Mouse (Mus musculus): ENCODE results near the gene Hsd17b1. TPM values are rescaled to one million over a fixed set of nuclear protein-coding genes. Genes with fewer than 3 reads are reported as not detected.

Gene Hsd17b1
- polyA plus RNA-seq, 1 experiment, result not detected

- Histone ChIP-seq H3ac (ENCODE audit: control insufficient read depth, insufficient read length, low read depth) (peak overlapping the region; percentile 28), H3K36me3 (ENCODE audit: control insufficient read depth, insufficient read depth) (no peaks in the 10 kb centered on the region), H3K4me3 (ENCODE audit: insufficient read depth, poor library complexity, severe bottlenecking) (no peak overlapping the region), H3K27me3 (ENCODE audit: control insufficient read depth, insufficient read depth, insufficient read length) (no peaks in the 10 kb centered on the region), H3K79me2 (ENCODE audit: control insufficient read depth, insufficient read depth) (no peaks in the 10 kb centered on the region), H3K79me3 (ENCODE audit: low read depth) (no peaks in the 10 kb centered on the region)
- no peak for TF ChIP-seq USF1 (IDR thresholded peaks at IDR 0.05; ENCODE audit: low read depth)
- TF ChIP-seq MAX (IDR thresholded peaks at IDR 0.05), result no peak
- no peak for TF ChIP-seq MYOD1 (IDR thresholded peaks at IDR 0.05; ENCODE audit: control insufficient read depth, insufficient read length, low read depth)
- TF ChIP-seq MYOG (IDR thresholded peaks at IDR 0.05; ENCODE audit: control insufficient read depth, extremely low read depth, insufficient read length), result no peak
- no peak for TF ChIP-seq FOSL1 (IDR thresholded peaks at IDR 0.05; ENCODE audit: insufficient read depth, low read length, poor library complexity, severe bottlenecking)
- TF ChIP-seq CTCF (IDR thresholded peaks at IDR 0.05; ENCODE audit: control insufficient read depth, insufficient read depth, insufficient read length), result no peak
- TF ChIP-seq CEBPB (IDR thresholded peaks at IDR 0.05; ENCODE audit: low read depth), result no peak
These were observed 18.1 kb upstream of the Hsd17b1 start for GRCm38 (mm10) chr11:101060126-101060525.

GRCm38 (mm10) chr11:101061049-101061448, 17.2 kb upstream of the Hsd17b1 start:
- no peaks in the 10 kb centered on the region for H3K79me2 ChIP-seq (ENCODE audit: control insufficient read depth, insufficient read depth)
- TF ChIP-seq MYOD1 (IDR thresholded peaks at IDR 0.05; ENCODE audit: control insufficient read depth, insufficient read length, low read depth), result no peak
- no peak for TF ChIP-seq USF1 (IDR thresholded peaks at IDR 0.05; ENCODE audit: low read depth)
- no peak for TF ChIP-seq CTCF (IDR thresholded peaks at IDR 0.05; ENCODE audit: control insufficient read depth, insufficient read depth, insufficient read length)
- TF ChIP-seq CEBPB (IDR thresholded peaks at IDR 0.05; ENCODE audit: low read depth), result no peak
- no peak for TF ChIP-seq MAX (IDR thresholded peaks at IDR 0.05)
- TF ChIP-seq MYOG (IDR thresholded peaks at IDR 0.05; ENCODE audit: control insufficient read depth, extremely low read depth, insufficient read length), result no peak
- no peak for TF ChIP-seq FOSL1 (IDR thresholded peaks at IDR 0.05; ENCODE audit: insufficient read depth, low read length, poor library complexity, severe bottlenecking)
- no peak overlapping the region for H3K4me3 ChIP-seq (ENCODE audit: insufficient read depth, poor library complexity, severe bottlenecking)
- H3K79me3 ChIP-seq (ENCODE audit: low read depth), result no peaks in the 10 kb centered on the region
- H3K27me3 ChIP-seq (ENCODE audit: control insufficient read depth, insufficient read depth, insufficient read length), result no peaks in the 10 kb centered on the region
- no peaks in the 10 kb centered on the region for H3K36me3 ChIP-seq (ENCODE audit: control insufficient read depth, insufficient read depth)
- H3ac ChIP-seq (ENCODE audit: control insufficient read depth, insufficient read length, low read depth), result no peak overlapping the region

GRCm38 (mm10) chr11:101062165-101062884, 15.9 kb upstream of the Hsd17b1 start:
- no peaks in the 10 kb centered on the region for H3K79me3 ChIP-seq (ENCODE audit: low read depth)
- TF ChIP-seq MAX (IDR thresholded peaks at IDR 0.05) (no peak), CEBPB (IDR thresholded peaks at IDR 0.05; ENCODE audit: low read depth) (no peak), CTCF (IDR thresholded peaks at IDR 0.05; ENCODE audit: control insufficient read depth, insufficient read depth, insufficient read length) (no peak), FOSL1 (IDR thresholded peaks at IDR 0.05; ENCODE audit: insufficient read depth, low read length, poor library complexity, severe bottlenecking) (no peak)
- H3K36me3 ChIP-seq (ENCODE audit: control insufficient read depth, insufficient read depth), result no peaks in the 10 kb centered on the region
- H3ac ChIP-seq (ENCODE audit: control insufficient read depth, insufficient read length, low read depth), result no peak overlapping the region
- no peaks in the 10 kb centered on the region for H3K79me2 ChIP-seq (ENCODE audit: control insufficient read depth, insufficient read depth)
- no peak overlapping the region for H3K4me3 ChIP-seq (ENCODE audit: insufficient read depth, poor library complexity, severe bottlenecking)
- H3K27me3 ChIP-seq (ENCODE audit: control insufficient read depth, insufficient read depth, insufficient read length), result no peaks in the 10 kb centered on the region

- no peak for TF ChIP-seq USF1 (IDR thresholded peaks at IDR 0.05; ENCODE audit: low read depth)
- no peak for TF ChIP-seq CTCF (IDR thresholded peaks at IDR 0.05; ENCODE audit: control insufficient read depth, insufficient read depth, insufficient read length)
- no peak for TF ChIP-seq MYOG (IDR thresholded peaks at IDR 0.05; ENCODE audit: control insufficient read depth, extremely low read depth, insufficient read length)
- TF ChIP-seq MYOD1 (IDR thresholded peaks at IDR 0.05; ENCODE audit: control insufficient read depth, insufficient read length, low read depth), result no peak
- Histone ChIP-seq H3ac (ENCODE audit: control insufficient read depth, insufficient read length, low read depth) (no peak overlapping the region), H3K36me3 (ENCODE audit: control insufficient read depth, insufficient read depth) (no peaks in the 10 kb centered on the region), H3K27me3 (ENCODE audit: control insufficient read depth, insufficient read depth, insufficient read length) (no peaks in the 10 kb centered on the region), H3K79me2 (ENCODE audit: control insufficient read depth, insufficient read depth) (no peaks in the 10 kb centered on the region), H3K4me3 (ENCODE audit: insufficient read depth, poor library complexity, severe bottlenecking) (no peak overlapping the region), H3K79me3 (ENCODE audit: low read depth) (no peaks in the 10 kb centered on the region)
These were observed 15.1 kb upstream of the Hsd17b1 start for GRCm38 (mm10) chr11:101062971-101063675.

GRCm38 (mm10) chr11:101063676-101064327, 14.4 kb upstream of the Hsd17b1 start:
- Histone ChIP-seq H3K36me3 (ENCODE audit: control insufficient read depth, insufficient read depth) (no peaks in the 10 kb centered on the region), H3K79me3 (ENCODE audit: low read depth) (no peaks in the 10 kb centered on the region), H3K79me2 (ENCODE audit: control insufficient read depth, insufficient read depth) (no peaks in the 10 kb centered on the region), H3K27me3 (ENCODE audit: control insufficient read depth, insufficient read depth, insufficient read length) (no peaks in the 10 kb centered on the region), H3K4me3 (ENCODE audit: insufficient read depth, poor library complexity, severe bottlenecking) (no peak overlapping the region), H3ac (ENCODE audit: control insufficient read depth, insufficient read length, low read depth) (no peak overlapping the region)
- TF ChIP-seq MYOG (IDR thresholded peaks at IDR 0.05; ENCODE audit: control insufficient read depth, extremely low read depth, insufficient read length) (no peak), MYOD1 (IDR thresholded peaks at IDR 0.05; ENCODE audit: control insufficient read depth, insufficient read length, low read depth) (peak; percentile 19)
